Mouse (Mus musculus) spleen, embryonic (tissue): Measurements from ENCODE around the gene Nphp3.

Experiments
- CTCF ChIA-PET: fragments of 350-600 bp; sonication (Branson Sonifier 250); formaldehyde crosslinking; loops from one replicate; lab custom pipeline; 2022; lab: Charles Lee

Gene Nphp3

GRCm38 (mm10) chr9:104001921-104002859, at the start of gene Nphp3:
TSS of gene Nphp3 (plus strand) at chr9:104002544.
- CTCF ChIA-PET = no interaction called here

- CTCF ChIA-PET = no interaction called here
Measured at GRCm38 (mm10) chr9:103958722-103959121, 43.6 kb upstream of the Nphp3 start.

- CTCF ChIA-PET = no interaction called here
Measured at GRCm38 (mm10) chr9:103959989-103960388, 42.4 kb upstream of the Nphp3 start.

GRCm38 (mm10) chr9:103996496-103996895, 5.8 kb upstream of the Nphp3 start:
- CTCF ChIA-PET = interaction anchor here (0.6 kb wide), 1 partner anchor 451 kb away, joined by 3 read pairs; no protein-coding TSS in a partner anchor

- CTCF ChIA-PET = no interaction called here
Measured at GRCm38 (mm10) chr9:104000601-104001000, 1.7 kb upstream of the Nphp3 start.

GRCm38 (mm10) chr9:104002913-104003330, 578 bp downstream of the Nphp3 start:
- CTCF ChIA-PET = no interaction called here

- CTCF ChIA-PET = no interaction called here
Measured at GRCm38 (mm10) chr9:104014526-104014925, 12.2 kb downstream of the Nphp3 start.

GRCm38 (mm10) chr9:104021026-104021425, 18.7 kb downstream of the Nphp3 start:
- CTCF ChIA-PET = no interaction called here

- CTCF ChIA-PET = no interaction called here
Measured at GRCm38 (mm10) chr9:104027186-104027585, 24.8 kb downstream of the Nphp3 start.

- CTCF ChIA-PET = no interaction called here
Measured at GRCm38 (mm10) chr9:104029861-104030260, 27.5 kb downstream of the Nphp3 start.

- CTCF ChIA-PET = no interaction called here
Measured at GRCm38 (mm10) chr9:104034231-104034630, 31.9 kb downstream of the Nphp3 start.

- CTCF ChIA-PET = no interaction called here
Measured at GRCm38 (mm10) chr9:104034718-104035117, 32.4 kb downstream of the Nphp3 start.

- CTCF ChIA-PET = interaction anchor here (0.7 kb wide), 1 partner anchor 155 kb away, joined by 3 read pairs; no protein-coding TSS in a partner anchor
Measured at GRCm38 (mm10) chr9:104035261-104036015, 33.1 kb downstream of the Nphp3 start.

GRCm38 (mm10) chr9:104038266-104038665, 35.9 kb downstream of the Nphp3 start:
- CTCF ChIA-PET = no interaction called here

- CTCF ChIA-PET = interaction anchor here (0.7 kb wide), 1 partner anchor 737 kb away, joined by 3 read pairs; no protein-coding TSS in a partner anchor
Measured at GRCm38 (mm10) chr9:104039031-104039695, 36.8 kb downstream of the Nphp3 start.

- CTCF ChIA-PET = interaction anchor here (0.5 to 0.7 kb wide), 2 partner anchors 526 to 737 kb away, joined by 3 read pairs; no protein-coding TSS in a partner anchor
Measured at GRCm38 (mm10) chr9:104039742-104040141, 37.4 kb downstream of the Nphp3 start.

GRCm38 (mm10) chr9:104040362-104040761, 38.0 kb downstream of the Nphp3 start, which contains the start of gene Gm28305:
TSS of gene Gm28305 (plus strand) at chr9:104040662.
- CTCF ChIA-PET = no interaction called here

GRCm38 (mm10) chr9:104043676-104044075, 41.3 kb downstream of the Nphp3 start:
- CTCF ChIA-PET = no interaction called here

- CTCF ChIA-PET = no interaction called here
Measured at GRCm38 (mm10) chr9:104051028-104051427, 48.7 kb downstream of the Nphp3 start.

- CTCF ChIA-PET = interaction anchor here (0.5 to 1.0 kb wide), 3 partner anchors 10 to 588 kb away, joined by 3 to 10 read pairs (median 7); no protein-coding TSS in a partner anchor
Measured at GRCm38 (mm10) chr9:104062430-104063243, 60.3 kb downstream of the Nphp3 start, which contains the start of gene Uba5. TSS of gene Uba5 (minus strand) at chr9:104063134.
